19 mouse cellular contexts compared by ENCODE assay signal in genomic region chr1:151484754-151485153, GRCm38 (mm10).
"Had no signal": no experiment of that assay in that cellular context is flagged by ENCODE, and none has a peak within 500 bp of the region (broad histone marks: within the 10 kb centered on the region; RNA-seq: fewer than 3 reads in every experiment).

No protein-coding gene starts in this region.

- ATAC-seq: midbrain, embryonic 13.5 days; midbrain, embryonic 16.5 days had no signal

- DNase-seq: kidney, adult 2 months; kidney, postnatal 25 days; layer of hippocampus, adult 9-11 months; lung, adult 2 months; lung, postnatal 14 days; lung, postnatal 4 days; retina, postnatal 1 day; right cerebral cortex, postnatal 25 days; thymus, adult 18-20 months; thymus, postnatal 36 days had no signal

- H3K4me1 ChIP-seq: midbrain, embryonic 10.5 days had no signal

- H3K9ac ChIP-seq: liver, embryonic 15.5 days; midbrain, embryonic 13.5 days; neural tube, embryonic 13.5 days had no signal

- H3K27me3 ChIP-seq: liver, embryonic 15.5 days; midbrain, embryonic 13.5 days; neural tube, embryonic 13.5 days had no signal

- H3K4me3 ChIP-seq: layer of hippocampus, adult 2 months; left cerebral cortex, adult 2 months; liver, embryonic 15.5 days; midbrain, embryonic 10.5 days; midbrain, embryonic 13.5 days; myocyte; neural tube, embryonic 13.5 days had no signal

- H3K4me2 ChIP-seq: liver, embryonic 15.5 days; midbrain, embryonic 13.5 days; neural tube, embryonic 13.5 days had no signal

- H3K27ac ChIP-seq: kidney, postnatal 0 days; layer of hippocampus, adult 2 months; left cerebral cortex, adult 2 months; liver, embryonic 15.5 days; midbrain, embryonic 10.5 days; midbrain, embryonic 13.5 days; neural tube, embryonic 13.5 days had no signal

- H3K9me3 ChIP-seq: liver, embryonic 15.5 days; midbrain, embryonic 10.5 days; midbrain, embryonic 13.5 days; neural tube, embryonic 13.5 days had no signal
